Mouse (Mus musculus): ENCODE data around the gene Zfp821. TPM values are rescaled to one million over a fixed set of nuclear protein-coding genes. Genes with fewer than 3 reads are reported as not detected.
A peak's percentile ranks its signal among the peaks of the same experiment; 100 is the strongest.

Zfp821 gene
- polyA plus RNA-seq, 1 experiment from 2014 or later = 6.0 TPM

- Histone ChIP-seq H3K9me3 (replicated peaks) (no peaks in the 10 kb centered on the region), H3K4me2 (peak overlapping the region; percentile 82), H3K27ac (peak overlapping the region; percentile 82), H3K4me1 (replicated peaks) (peaks cover 44% of the 10 kb centered on the region), H3K27me3 (0 out of 2 replicates have a peak, but pooled peaks cover 4% of the 10 kb centered on the region), H3K36me3 (peaks cover 9% of the 10 kb centered on the region; the same call in 1 of the 2 replicates), H3K4me3 (replicated peaks) (peak overlapping the region; percentile 98), H3K9ac (peak overlapping the region; percentile 95)
- WGBS (ENCODE audit: insufficient replicate concordance) = under 1% methylated on average over 38 of the region's 38 CpGs
- peak; percentile 78 for ATAC-seq (ENCODE audit: low read depth)
- no peak for DNase-seq
Observed at GRCm38 (mm10) chr8:109692443-109693145, 12.8 kb upstream of the Zfp821 start.

GRCm38 (mm10) chr8:109693146-109693900 is 12.0 kb upstream of the Zfp821 start, which contains the start of gene Ist1:
Gene Ist1 (minus strand): TSS chr8:109693260.
- H3K9me3 ChIP-seq (replicated peaks) = no peaks in the 10 kb centered on the region
- peaks cover 6% of the 10 kb centered on the region; the same call in 1 of the 2 replicates for H3K36me3 ChIP-seq
- H3K27ac ChIP-seq = peak within 1 kb of the TSS; percentile 82
- ATAC-seq (ENCODE audit: low read depth) = peak; percentile 97
- H3K9ac ChIP-seq = peak within 1 kb of the TSS; percentile 95
- peak within 1 kb of the TSS; percentile 82 for H3K4me2 ChIP-seq
- H3K4me1 ChIP-seq (replicated peaks) = peaks cover 41% of the 10 kb centered on the region
- WGBS (ENCODE audit: insufficient replicate concordance) = under 1% methylated on average over 57 of the region's 57 CpGs
- DNase-seq = peak; percentile 97
- H3K27me3 ChIP-seq = 0 out of 2 replicates have a peak, but pooled peaks cover 4% of the 10 kb centered on the region
- peak within 1 kb of the TSS; percentile 98 for H3K4me3 ChIP-seq (replicated peaks)

GRCm38 (mm10) chr8:109694154-109694553 is 11.2 kb upstream of the Zfp821 start:
- H3K4me2 ChIP-seq = peak overlapping the region; percentile 82
- DNase-seq (no peak), ATAC-seq (ENCODE audit: low read depth) (no peak)
- peaks cover 38% of the 10 kb centered on the region for H3K4me1 ChIP-seq (replicated peaks)
- no peak overlapping the region for H3K27ac ChIP-seq
- H3K27me3 ChIP-seq = 0 out of 2 replicates have a peak, but pooled peaks cover 4% of the 10 kb centered on the region
- H3K9ac ChIP-seq = peak overlapping the region; percentile 79
- peak overlapping the region; percentile 98 for H3K4me3 ChIP-seq (replicated peaks)
- 0 out of 2 replicates have a peak, but pooled peaks cover 6% of the 10 kb centered on the region for H3K36me3 ChIP-seq
- 62% methylated on average over 6 of the region's 6 CpGs for WGBS (ENCODE audit: insufficient replicate concordance)
- no peaks in the 10 kb centered on the region for H3K9me3 ChIP-seq (replicated peaks)

- H3K9me3 ChIP-seq (replicated peaks) = no peaks in the 10 kb centered on the region
- H3K9ac ChIP-seq = no peak overlapping the region
- DNase-seq (no peak), ATAC-seq (ENCODE audit: low read depth) (no peak)
- WGBS (ENCODE audit: insufficient replicate concordance) = 69% methylated on average over 1 of the region's 1 CpGs
- peaks cover 17% of the 10 kb centered on the region for H3K27me3 ChIP-seq
- no peaks in the 10 kb centered on the region for H3K36me3 ChIP-seq
- H3K27ac ChIP-seq = no peak overlapping the region
- H3K4me3 ChIP-seq (replicated peaks) = no peak overlapping the region
- H3K4me1 ChIP-seq (replicated peaks) = peaks cover 10% of the 10 kb centered on the region
- no peak overlapping the region for H3K4me2 ChIP-seq
Observed at GRCm38 (mm10) chr8:109697754-109698153, 7.6 kb upstream of the Zfp821 start.

- no peak for DNase-seq
- no peak overlapping the region for H3K4me2 ChIP-seq
Observed at GRCm38 (mm10) chr8:109698477-109698876, 6.9 kb upstream of the Zfp821 start.

GRCm38 (mm10) chr8:109704565-109705319 is 604 bp upstream of the Zfp821 start:
- peak overlapping the region; percentile 95 for H3K4me3 ChIP-seq (replicated peaks)
- H3K27me3 ChIP-seq = peaks cover 21% of the 10 kb centered on the region
- ATAC-seq (ENCODE audit: low read depth) (peak; percentile 30), DNase-seq (no peak)
- H3K9me3 ChIP-seq (replicated peaks) = no peaks in the 10 kb centered on the region
- peak overlapping the region; percentile 58 for H3K9ac ChIP-seq
- 5% methylated on average over 24 of the region's 24 CpGs for WGBS (ENCODE audit: insufficient replicate concordance)
- H3K36me3 ChIP-seq = peaks cover 16% of the 10 kb centered on the region
- H3K4me1 ChIP-seq (replicated peaks) = peaks cover 34% of the 10 kb centered on the region
- H3K27ac ChIP-seq = peak overlapping the region; percentile 65
- peak overlapping the region; percentile 82 for H3K4me2 ChIP-seq

More at GRCm38 (mm10) chr8:109698477-109698876, 6.9 kb upstream of the Zfp821 start:
- no peak for ATAC-seq (ENCODE audit: low read depth)
- Histone ChIP-seq H3K27ac (no peak overlapping the region), H3K36me3 (no peaks in the 10 kb centered on the region), H3K4me1 (replicated peaks) (peaks cover 9% of the 10 kb centered on the region), H3K4me3 (replicated peaks) (no peak overlapping the region), H3K27me3 (peaks cover 25% of the 10 kb centered on the region), H3K9ac (no peak overlapping the region), H3K9me3 (replicated peaks) (no peaks in the 10 kb centered on the region)
- WGBS (ENCODE audit: insufficient replicate concordance) = 62% methylated on average over 3 of the region's 3 CpGs

GRCm38 (mm10) chr8:109706076-109706873 is 929 bp downstream of the Zfp821 start:
- Histone ChIP-seq H3K9me3 (replicated peaks) (no peaks in the 10 kb centered on the region), H3K4me1 (replicated peaks) (peaks cover 34% of the 10 kb centered on the region), H3K4me2 (peak overlapping the region; percentile 82), H3K9ac (peak overlapping the region; percentile 97), H3K4me3 (replicated peaks) (peak overlapping the region; percentile 95), H3K27me3 (peaks cover 16% of the 10 kb centered on the region), H3K27ac (peak overlapping the region; percentile 91), H3K36me3 (peaks cover 28% of the 10 kb centered on the region)
- DNase-seq (peak; percentile 18), ATAC-seq (ENCODE audit: low read depth) (peak; percentile 29)
- WGBS (ENCODE audit: insufficient replicate concordance) = 4% methylated on average over 30 of the region's 30 CpGs

GRCm38 (mm10) chr8:109706874-109707237 is 1.5 kb downstream of the Zfp821 start:
- Histone ChIP-seq H3K9me3 (replicated peaks) (no peaks in the 10 kb centered on the region), H3K4me3 (replicated peaks) (peak overlapping the region; percentile 95), H3K4me1 (replicated peaks) (peaks cover 34% of the 10 kb centered on the region), H3K4me2 (peak overlapping the region; percentile 82), H3K27me3 (peaks cover 16% of the 10 kb centered on the region), H3K9ac (peak overlapping the region; percentile 97), H3K36me3 (peaks cover 34% of the 10 kb centered on the region), H3K27ac (no peak overlapping the region)
- 24% methylated on average over 2 of the region's 2 CpGs for WGBS (ENCODE audit: insufficient replicate concordance)
- peak; percentile 71 for DNase-seq
- ATAC-seq (ENCODE audit: low read depth) = peak; percentile 33

- H3K4me3 ChIP-seq (replicated peaks) = no peak overlapping the region
- H3K4me1 ChIP-seq (replicated peaks) = peaks cover 34% of the 10 kb centered on the region
- H3K27me3 ChIP-seq = peaks cover 6% of the 10 kb centered on the region
- no peak overlapping the region for H3K4me2 ChIP-seq
- H3K27ac ChIP-seq = no peak overlapping the region
- H3K36me3 ChIP-seq = peaks cover 44% of the 10 kb centered on the region
- ATAC-seq (ENCODE audit: low read depth) = no peak
- no peaks in the 10 kb centered on the region for H3K9me3 ChIP-seq (replicated peaks)
- no peak for DNase-seq
- H3K9ac ChIP-seq = no peak overlapping the region
- WGBS (ENCODE audit: insufficient replicate concordance) = 72% methylated on average over 4 of the region's 4 CpGs
Observed at GRCm38 (mm10) chr8:109707921-109708320, 2.6 kb downstream of the Zfp821 start.

- no peak for DNase-seq
- H3K36me3 ChIP-seq = peaks cover 68% of the 10 kb centered on the region
- 84% methylated on average over 1 of the region's 1 CpGs for WGBS (ENCODE audit: insufficient replicate concordance)
Observed at GRCm38 (mm10) chr8:109712521-109712920, 7.2 kb downstream of the Zfp821 start.

More at GRCm38 (mm10) chr8:109712521-109712920, 7.2 kb downstream of the Zfp821 start:
- Histone ChIP-seq H3K4me3 (replicated peaks) (no peak overlapping the region), H3K9me3 (replicated peaks) (no peaks in the 10 kb centered on the region), H3K4me2 (no peak overlapping the region), H3K4me1 (replicated peaks) (peaks cover 7% of the 10 kb centered on the region), H3K27me3 (no peaks in the 10 kb centered on the region), H3K27ac (no peak overlapping the region), H3K9ac (no peak overlapping the region)
- no peak for ATAC-seq (ENCODE audit: low read depth)
